Mouse (Mus musculus): ENCODE measurements around the gene Zbtb8b. TPM values are rescaled to one million over a fixed set of nuclear protein-coding genes. Genes with fewer than 3 reads are reported as not detected.
"Not testable (repeated sequence)": the region's sequence is repeated elsewhere in the genome, so short reads cannot be mapped to it uniquely, and the experiment has no call there.

Gene Zbtb8b
- polyA plus RNA-seq (2016; fragmentation: Nextera tagmentation; extraction: Ambion mirVana), result 0.59 and 1.1 TPM in 2 replicates

DNA sequence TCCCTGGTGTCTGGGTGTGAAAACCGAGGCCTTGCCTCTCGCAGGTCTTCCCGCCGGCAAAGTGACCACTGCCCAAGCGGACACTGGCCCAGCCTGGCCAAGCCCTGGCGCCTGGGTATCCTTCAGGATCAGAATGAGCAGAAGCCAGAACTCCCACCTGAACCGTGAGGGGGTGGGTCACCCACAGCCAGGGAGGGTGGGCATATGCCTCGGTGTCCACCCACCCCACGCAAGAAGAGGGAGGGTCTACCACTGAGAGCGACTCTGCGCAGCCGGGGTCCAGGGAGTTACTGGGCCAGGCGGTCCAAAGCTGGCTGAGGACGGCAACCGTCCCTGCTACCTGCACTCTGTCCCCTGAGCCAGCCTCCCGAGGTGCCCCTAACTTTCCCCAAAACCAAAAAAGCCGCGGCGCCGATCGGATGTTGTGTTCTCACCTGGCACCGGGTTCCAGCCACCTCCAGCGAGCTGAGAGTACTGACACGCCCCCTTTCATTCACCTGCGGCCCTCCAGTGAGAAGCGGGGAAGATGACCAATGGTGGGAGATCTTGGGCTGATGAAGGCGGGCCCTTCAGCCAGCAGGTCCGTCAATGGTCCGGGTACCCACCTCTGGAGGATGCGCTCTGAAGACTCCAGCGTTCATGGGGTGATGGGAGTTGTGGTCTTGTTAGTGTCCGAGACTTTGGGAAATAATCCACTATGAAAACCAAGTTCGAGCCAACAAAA is at the start of gene Zbtb8b:
Gene Zbtb8b, minus strand, starts transcription at position 514 of the 724 bp plus-strand sequence.
- Histone ChIP-seq H3K9me3 (replicated peaks) (no peaks in the 10 kb centered on the region), H3K36me3 (no peaks in the 10 kb centered on the region), H3K27me3 (ENCODE audit: low read depth, poor library complexity, severe bottlenecking) (peaks cover 47% of the 10 kb centered on the region), H3K27ac (no peak within 1 kb of the TSS), H3K4me1 (peaks cover 12% of the 10 kb centered on the region), H3K4me3 (peak within 1 kb of the TSS; percentile 48)
- peak; percentile 47 for DNase-seq (ENCODE audit: low spot score)
- 1% methylated on average over 33 of the region's 33 CpGs for WGBS

- Histone ChIP-seq H3K4me3 (no peak overlapping the region), H3K4me1 (peaks cover 3% of the 10 kb centered on the region; the same call in 1 of the 2 replicates), H3K27ac (no peak overlapping the region), H3K9me3 (replicated peaks) (no peaks in the 10 kb centered on the region), H3K36me3 (peaks cover 93% of the 10 kb centered on the region), H3K27me3 (ENCODE audit: low read depth, poor library complexity, severe bottlenecking) (no peaks in the 10 kb centered on the region)
- WGBS, result 85% methylated on average over 1 of the region's 1 CpGs
- no peak for DNase-seq (ENCODE audit: low spot score)
Measured at GRCm38 (mm10) chr4:129481090-129481489, 40.4 kb upstream of the Zbtb8b start.

DNA sequence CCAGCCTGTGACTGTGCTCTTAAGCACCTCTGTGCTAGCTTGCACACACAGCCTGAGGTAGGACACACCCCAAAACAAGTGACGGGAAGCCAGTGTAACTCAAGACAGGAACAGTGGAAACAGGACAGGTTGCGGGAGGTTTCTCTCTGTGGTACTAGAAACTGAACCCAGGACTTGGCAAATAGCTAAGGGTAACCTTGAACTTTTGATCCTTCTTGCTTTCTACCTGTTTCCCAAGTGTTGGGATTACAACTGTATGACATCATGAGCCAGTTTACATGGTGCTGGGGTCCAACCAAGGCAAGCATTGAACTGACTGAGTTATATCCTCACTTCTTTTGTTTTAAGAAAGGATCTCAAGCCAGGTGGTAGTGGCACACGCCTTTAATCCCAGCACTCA is 39.2 kb upstream of the Zbtb8b start:
- Histone ChIP-seq H3K36me3 (peaks cover 92% of the 10 kb centered on the region), H3K4me3 (no peak overlapping the region), H3K27ac (no peak overlapping the region), H3K9me3 (replicated peaks) (no peaks in the 10 kb centered on the region), H3K4me1 (peaks cover 3% of the 10 kb centered on the region; the same call in 1 of the 2 replicates), H3K27me3 (ENCODE audit: low read depth, poor library complexity, severe bottlenecking) (no peaks in the 10 kb centered on the region)
- no peak for DNase-seq (ENCODE audit: low spot score)
- 91% methylated on average over 3 of the region's 3 CpGs for WGBS

GRCm38 (mm10) chr4:129476047-129476446 is 35.4 kb upstream of the Zbtb8b start:
- peaks cover 92% of the 10 kb centered on the region for H3K36me3 ChIP-seq

DNA sequence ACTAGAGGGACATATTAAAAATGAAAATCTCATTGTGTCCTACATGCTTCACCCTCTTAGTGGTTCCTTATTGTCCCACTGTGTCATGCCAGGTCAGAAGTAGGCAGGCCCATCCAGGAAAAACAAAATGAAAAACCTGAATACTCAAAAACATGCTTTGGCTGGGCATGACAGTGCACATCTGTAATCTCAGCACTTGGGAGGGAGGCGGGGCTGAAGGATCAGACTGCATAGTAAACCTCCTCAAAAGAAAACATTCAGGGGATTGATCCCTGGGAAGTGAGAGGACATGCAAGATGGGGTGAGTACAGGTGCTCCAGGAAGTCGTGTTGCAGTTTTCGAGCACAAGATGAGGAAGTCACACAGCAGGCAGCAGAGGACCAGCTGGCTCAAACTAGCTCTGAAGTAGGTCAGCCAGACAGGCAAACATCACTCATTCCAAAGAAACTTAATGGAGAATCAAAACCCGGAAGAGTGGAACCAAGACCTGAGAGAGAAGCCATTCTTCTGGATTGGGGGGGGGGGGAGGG is 23.7 kb upstream of the Zbtb8b start:
- no peaks in the 10 kb centered on the region for H3K27me3 ChIP-seq (ENCODE audit: low read depth, poor library complexity, severe bottlenecking)
- peaks cover 51% of the 10 kb centered on the region for H3K36me3 ChIP-seq
- peaks cover 14% of the 10 kb centered on the region for H3K4me1 ChIP-seq
- H3K9me3 ChIP-seq (replicated peaks), result no peaks in the 10 kb centered on the region
- no peak overlapping the region for H3K27ac ChIP-seq
- WGBS, result 87% methylated on average over 4 of the region's 4 CpGs
- no peak for DNase-seq (ENCODE audit: low spot score)
- no peak overlapping the region for H3K4me3 ChIP-seq

More at GRCm38 (mm10) chr4:129476047-129476446, 35.4 kb upstream of the Zbtb8b start:
- Histone ChIP-seq H3K4me3 (no peak overlapping the region), H3K27ac (no peak overlapping the region), H3K27me3 (ENCODE audit: low read depth, poor library complexity, severe bottlenecking) (no peaks in the 10 kb centered on the region), H3K4me1 (no peaks in the 10 kb centered on the region), H3K9me3 (replicated peaks) (no peaks in the 10 kb centered on the region)
- WGBS, result 92% methylated on average over 11 of the region's 11 CpGs
- DNase-seq (ENCODE audit: low spot score), result no peak

- Histone ChIP-seq H3K27me3 (ENCODE audit: low read depth, poor library complexity, severe bottlenecking) (no peaks in the 10 kb centered on the region), H3K9me3 (replicated peaks) (no peaks in the 10 kb centered on the region), H3K4me1 (peaks cover 14% of the 10 kb centered on the region), H3K36me3 (peaks cover 41% of the 10 kb centered on the region), H3K27ac (no peak overlapping the region), H3K4me3 (0 out of 2 replicates have a peak overlapping the region, but pooled peaks have one; percentile 92)
- 88% methylated on average over 24 of the region's 24 CpGs for WGBS
- no peak for DNase-seq (ENCODE audit: low spot score)
Measured at GRCm38 (mm10) chr4:129463097-129464059, 22.7 kb upstream of the Zbtb8b start.

- Histone ChIP-seq H3K36me3 (peaks cover 29% of the 10 kb centered on the region), H3K27me3 (ENCODE audit: low read depth, poor library complexity, severe bottlenecking) (no peaks in the 10 kb centered on the region), H3K27ac (peak overlapping the region; percentile 78; the same call in 1 of the 2 replicates), H3K4me3 (peak overlapping the region; percentile 92), H3K9me3 (replicated peaks) (no peaks in the 10 kb centered on the region), H3K4me1 (peaks cover 14% of the 10 kb centered on the region)
- 48% methylated on average over 3 of the region's 3 CpGs for WGBS
- DNase-seq (ENCODE audit: low spot score), result no peak
Measured at GRCm38 (mm10) chr4:129462118-129462517, 21.5 kb upstream of the Zbtb8b start.

DNA sequence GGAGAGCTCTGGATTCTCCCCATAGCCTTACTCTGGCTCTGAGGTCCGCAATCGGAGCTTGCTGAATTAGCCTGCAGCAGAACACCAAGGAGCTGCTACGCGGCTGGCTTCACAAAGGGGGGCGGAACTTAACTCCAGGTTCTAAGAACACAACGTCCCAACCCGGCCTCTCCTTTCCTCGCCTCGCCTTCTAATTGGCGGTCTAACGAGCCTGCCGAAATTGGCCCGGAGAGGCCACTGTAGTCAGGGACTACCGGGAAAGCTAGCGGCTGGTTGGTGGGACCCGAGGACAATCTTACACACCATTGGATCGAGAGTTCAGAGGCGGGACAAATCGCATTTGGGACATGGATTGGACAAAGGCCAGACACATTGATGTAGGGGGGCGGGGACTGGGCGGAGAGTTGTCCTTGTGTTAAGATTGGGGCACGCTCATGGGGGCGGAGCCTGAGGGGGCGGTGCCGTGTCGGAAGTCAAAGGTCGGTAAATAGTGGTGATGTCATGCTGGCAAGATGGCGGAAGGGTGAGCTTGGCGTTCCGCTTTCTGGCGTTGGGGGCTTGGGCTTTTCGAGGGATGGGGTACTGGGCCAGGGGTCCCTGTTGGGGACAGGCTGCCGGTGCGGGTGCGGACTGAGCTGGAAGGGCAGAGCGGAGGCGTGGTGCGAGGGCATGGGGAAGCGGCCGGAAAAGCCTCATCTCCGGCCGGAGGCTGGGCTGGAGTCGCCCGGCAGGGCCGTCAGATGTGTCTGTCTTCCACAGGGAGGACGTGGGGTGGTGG is 20.7 kb upstream of the Zbtb8b start, which contains the start of gene Bsdc1:
Gene Bsdc1, plus strand, starts transcription at position 399 of the 778 bp plus-strand sequence.
- peak within 1 kb of the TSS; percentile 90 for H3K27ac ChIP-seq
- DNase-seq (ENCODE audit: low spot score), result peak; percentile 98
- H3K4me3 ChIP-seq, result peak within 1 kb of the TSS; percentile 92
- no peaks in the 10 kb centered on the region for H3K27me3 ChIP-seq (ENCODE audit: low read depth, poor library complexity, severe bottlenecking)
- H3K9me3 ChIP-seq (replicated peaks), result no peaks in the 10 kb centered on the region
- peaks cover 14% of the 10 kb centered on the region for H3K4me1 ChIP-seq
- WGBS, result under 1% methylated on average over 46 of the region's 46 CpGs
- peaks cover 21% of the 10 kb centered on the region for H3K36me3 ChIP-seq

DNA sequence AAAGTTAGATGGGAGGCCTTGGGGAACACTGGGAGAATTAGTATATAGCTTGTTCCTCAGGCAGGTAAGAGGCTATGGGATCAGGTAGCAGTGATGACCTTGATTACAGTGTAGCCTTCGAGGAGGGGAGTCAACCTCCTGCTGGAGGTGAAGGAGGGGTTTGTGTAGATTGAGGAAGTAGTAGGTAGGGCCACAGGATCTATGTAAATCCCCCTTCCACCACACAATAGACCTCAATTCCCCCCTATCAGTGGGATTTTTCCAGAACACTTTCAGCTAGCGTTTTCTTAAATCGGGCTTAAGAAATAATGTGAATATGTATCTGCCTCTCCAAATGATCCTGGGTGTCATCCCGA is 20.2 kb upstream of the Zbtb8b start:
- no peaks in the 10 kb centered on the region for H3K9me3 ChIP-seq (replicated peaks)
- H3K27ac ChIP-seq, result peak overlapping the region; percentile 90
- peak overlapping the region; percentile 92 for H3K4me3 ChIP-seq
- H3K27me3 ChIP-seq (ENCODE audit: low read depth, poor library complexity, severe bottlenecking), result no peaks in the 10 kb centered on the region
- peaks cover 16% of the 10 kb centered on the region for H3K36me3 ChIP-seq
- H3K4me1 ChIP-seq, result peaks cover 14% of the 10 kb centered on the region
- no peak for DNase-seq (ENCODE audit: low spot score)
- WGBS, result 0% methylated on average over 4 of the region's 4 CpGs

DNA sequence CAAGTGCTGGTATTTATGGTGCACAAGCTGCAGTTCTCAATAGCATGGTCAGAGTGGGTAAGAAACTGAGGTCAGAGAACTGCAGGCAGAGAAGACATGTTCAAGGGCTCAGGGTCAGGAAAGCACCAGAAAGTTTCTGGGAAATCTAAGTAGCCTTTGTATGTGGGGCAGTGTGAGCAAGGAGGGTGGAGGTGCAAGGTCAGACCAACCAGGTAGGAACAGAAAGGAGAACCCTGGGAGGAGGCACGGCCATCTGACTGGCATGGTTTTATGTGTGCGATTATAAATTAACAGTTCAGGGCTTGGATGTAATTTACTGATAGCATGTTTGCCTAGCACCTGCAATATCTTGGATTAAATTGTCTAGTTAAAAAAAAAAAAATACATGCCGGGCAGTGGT is 19.1 kb upstream of the Zbtb8b start:
- Histone ChIP-seq H3K9me3 (replicated peaks) (no peaks in the 10 kb centered on the region), H3K4me3 (no peak overlapping the region), H3K4me1 (peaks cover 14% of the 10 kb centered on the region), H3K36me3 (peaks cover 5% of the 10 kb centered on the region), H3K27me3 (ENCODE audit: low read depth, poor library complexity, severe bottlenecking) (no peaks in the 10 kb centered on the region), H3K27ac (no peak overlapping the region)
- WGBS, result 96% methylated on average over 3 of the region's 3 CpGs
- no peak for DNase-seq (ENCODE audit: low spot score)

GRCm38 (mm10) chr4:129457311-129457710 is 16.7 kb upstream of the Zbtb8b start:
- WGBS, result 69% methylated on average over 2 of the region's 2 CpGs
- H3K27ac ChIP-seq; H3K4me1 ChIP-seq; H3K27me3 ChIP-seq (ENCODE audit: low read depth, poor library complexity, severe bottlenecking); DNase-seq (ENCODE audit: low spot score); H3K36me3 ChIP-seq; H3K4me3 ChIP-seq; H3K9me3 ChIP-seq (replicated peaks): not testable (repeated sequence)

- no peak for DNase-seq (ENCODE audit: low spot score)
- no peak overlapping the region for H3K4me3 ChIP-seq
- no peak overlapping the region for H3K27ac ChIP-seq
- H3K36me3 ChIP-seq, result no peaks in the 10 kb centered on the region
- H3K27me3 ChIP-seq (ENCODE audit: low read depth, poor library complexity, severe bottlenecking), result no peaks in the 10 kb centered on the region
- H3K9me3 ChIP-seq (replicated peaks), result no peaks in the 10 kb centered on the region
- WGBS, result 61% methylated on average over 5 of the region's 5 CpGs
- peaks cover 3% of the 10 kb centered on the region; the same call in 1 of the 2 replicates for H3K4me1 ChIP-seq
Measured at GRCm38 (mm10) chr4:129456126-129456525, 15.5 kb upstream of the Zbtb8b start.

All from limb, embryonic 10.5 days (tissue).